Mouse (Mus musculus): ENCODE measurements at regions not wholly inside any gene's neighbourhood (a gene's known extent, or its start where the extent isn't known, plus 50 kb on each side); places are given as distances from the start of the nearest gene placed in this dataset.

DNA sequence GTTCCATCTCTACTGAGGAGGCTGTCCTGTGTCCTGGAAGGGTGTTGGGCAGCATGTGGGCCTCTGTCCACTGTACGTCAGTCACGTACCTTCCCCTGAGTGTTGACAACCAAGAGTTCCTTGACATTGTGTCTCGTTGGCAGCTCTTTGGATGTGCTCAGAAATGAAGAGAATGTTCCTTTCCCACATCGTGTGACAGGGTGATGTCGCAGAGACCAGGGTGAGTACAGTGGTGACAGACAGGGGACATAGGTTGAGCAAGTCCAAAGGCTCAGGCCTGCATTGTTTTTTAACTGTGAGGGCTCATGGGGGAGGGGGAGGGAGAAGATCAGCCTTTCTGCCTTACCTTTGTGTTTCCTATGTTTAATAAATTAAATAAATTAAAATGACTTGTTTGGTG is 54.0 kb upstream of the Sfmbt2 start:
- TF ChIP-seq CTCF (conservative IDR thresholded peaks at IDR 0.05; ENCODE audit: low read length) (no peak), POU5F1 (IDR thresholded peaks at IDR 0.05; ENCODE audit: borderline replicate concordance, low read length) (no peak), NANOG (IDR thresholded peaks at IDR 0.05; ENCODE audit: borderline replicate concordance, low read length) (no peak)

Measured in E14TG2a.4 (cell line).